Mouse (Mus musculus) midbrain, embryonic 14.5 days (tissue): ENCODE data around the gene Ppp1r13l. TPM values are rescaled to one million over a fixed set of nuclear protein-coding genes. Genes with fewer than 3 reads are reported as not detected.

Source experiments
- ATAC-seq: fragments of 200-750 bp; cut with Nextera tagmentation; 2 replicates; pipeline ENCODE4 v1.8.0; 2017; ENCODE audit warnings: moderate number of reproducible peaks, moderate library complexity; ENCODE audit not compliant: low FRiP score, low TSS enrichment
- DNase-seq: peaks from one replicate; pipeline ENCODE4 v3.0.0-alpha.2; 2015
- H3K27ac ChIP-seq: fragments of 300-500 bp; sonication (generic); replicated peaks from 2 replicates; pipeline ENCODE4 v1.5.1; 2014; ENCODE audit warnings: mild to moderate bottlenecking, low read depth, low read length, moderate library complexity
- H3K27me3 ChIP-seq: fragments of 300-500 bp; sonication (generic); 2 replicates; pipeline ENCODE4 v1.6.1; 2014; ENCODE audit warnings: low read length, control low read depth, mixed read lengths; ENCODE audit not compliant: control insufficient read depth, insufficient read depth
- H3K36me3 ChIP-seq: fragments of 300-500 bp; sonication (generic); 2 replicates; pipeline ENCODE4 v1.6.1; 2014; ENCODE audit warnings: low read length, control low read depth; ENCODE audit not compliant: control insufficient read depth, insufficient read depth
- H3K4me1 ChIP-seq: fragments of 300-500 bp; sonication (generic); 2 replicates; pipeline ENCODE4 v1.6.1; 2014; ENCODE audit warnings: mild to moderate bottlenecking, antibody characterized with exemption, low read length, control low read depth; ENCODE audit not compliant: control insufficient read depth, insufficient read depth
- H3K4me2 ChIP-seq: fragments of 300-500 bp; sonication (generic); 2 replicates; pipeline ENCODE4 v1.6.1; 2014; ENCODE audit warnings: mild to moderate bottlenecking, low read length, moderate library complexity
- H3K4me3 ChIP-seq: fragments of 300-500 bp; sonication (generic); replicated peaks from 2 replicates; pipeline ENCODE4 v1.5.1; 2014; ENCODE audit warnings: low read depth, low read length
- H3K9ac ChIP-seq: fragments of 300-500 bp; sonication (generic); replicated peaks from 2 replicates; pipeline ENCODE4 v1.6.1; 2014; ENCODE audit warnings: mild to moderate bottlenecking, low read length, moderate library complexity
- H3K9me3 ChIP-seq: fragments of 300-500 bp; sonication (generic); 2 replicates; pipeline ENCODE4 v1.6.1; 2016; ENCODE audit warnings: low read length, control low read depth, mixed read lengths; ENCODE audit not compliant: control insufficient read depth
- WGBS: fragments of 180-500 bp; shearing (Covaris S2); extraction: QIAGEN DNeasy Blood & Tissue Kit; methylation state at CpG from one replicate; pipeline ENCODE4 v1.1.7; 2014; 5-methylcytosine and 5-hydroxymethylcytosine counted together
- polyA plus RNA-seq: library from polyadenylated mRNA; unstranded; fragments of >200 nt; fragmentation: Nextera tagmentation; extraction: Ambion mirVana; gene quantifications from 2 replicates; pipeline ENCODE4 v1.2.1, GENCODE M21; 2014

The Ppp1r13l gene
- polyA plus RNA-seq, 1 experiment from 2014 or later: 1.9 TPM

- Histone ChIP-seq H3K27ac (no peak overlapping the region), H3K9me3 (no peaks in the 10 kb centered on the region), H3K27me3 (no peaks in the 10 kb centered on the region), H3K9ac (no peak overlapping the region), H3K4me3 (no peak overlapping the region), H3K4me2 (peak overlapping the region; percentile 67; the same call in 1 of the 2 replicates), H3K4me1 (peaks cover 9% of the 10 kb centered on the region; the same call in 1 of the 2 replicates), H3K36me3 (no peaks in the 10 kb centered on the region)
- no peak for DNase-seq
- ATAC-seq: no peak
- WGBS: 86% methylated on average over 5 of the region's 5 CpGs
Observed at GRCm38 (mm10) chr7:19327782-19328181, 31.8 kb upstream of the Ppp1r13l start.

GRCm38 (mm10) chr7:19328425-19328824 is 31.1 kb upstream of the Ppp1r13l start:
- no peaks in the 10 kb centered on the region for H3K9me3 ChIP-seq
- ATAC-seq: no peak
- H3K9ac ChIP-seq: no peak overlapping the region
- H3K4me2 ChIP-seq: no peak overlapping the region
- peaks cover 9% of the 10 kb centered on the region; the same call in 1 of the 2 replicates for H3K4me1 ChIP-seq
- no peak for DNase-seq
- no peak overlapping the region for H3K4me3 ChIP-seq
- H3K27ac ChIP-seq: no peak overlapping the region
- no peaks in the 10 kb centered on the region for H3K27me3 ChIP-seq
- no peaks in the 10 kb centered on the region for H3K36me3 ChIP-seq

- DNase-seq: no peak
- Histone ChIP-seq H3K9ac (no peak overlapping the region), H3K36me3 (no peaks in the 10 kb centered on the region), H3K4me3 (no peak overlapping the region), H3K27me3 (no peaks in the 10 kb centered on the region), H3K4me1 (0 out of 2 replicates have a peak, but pooled peaks cover 4% of the 10 kb centered on the region), H3K9me3 (no peaks in the 10 kb centered on the region), H3K27ac (no peak overlapping the region), H3K4me2 (no peak overlapping the region)
- WGBS: 62% methylated on average over 2 of the region's 2 CpGs
- ATAC-seq: no peak
Observed at GRCm38 (mm10) chr7:19331910-19332309, 27.6 kb upstream of the Ppp1r13l start.

GRCm38 (mm10) chr7:19332709-19333352 is 26.7 kb upstream of the Ppp1r13l start:
- H3K9me3 ChIP-seq: no peaks in the 10 kb centered on the region
- H3K4me3 ChIP-seq: peak overlapping the region; percentile 60
- WGBS: under 1% methylated on average over 52 of the region's 52 CpGs
- DNase-seq: peak; percentile 88
- H3K27me3 ChIP-seq: no peaks in the 10 kb centered on the region
- peak overlapping the region; percentile 86 for H3K4me2 ChIP-seq
- H3K9ac ChIP-seq: peak overlapping the region; percentile 86
- H3K27ac ChIP-seq: peak overlapping the region; percentile 85
- peak; percentile 58 for ATAC-seq
- H3K4me1 ChIP-seq: no peaks in the 10 kb centered on the region
- no peaks in the 10 kb centered on the region for H3K36me3 ChIP-seq

GRCm38 (mm10) chr7:19335583-19335982 is 24.0 kb upstream of the Ppp1r13l start:
- WGBS: 42% methylated on average over 3 of the region's 3 CpGs
- no peak for ATAC-seq

GRCm38 (mm10) chr7:19337122-19337521 is 22.4 kb upstream of the Ppp1r13l start:
- Histone ChIP-seq H3K4me2 (no peak overlapping the region), H3K9me3 (no peaks in the 10 kb centered on the region), H3K36me3 (no peaks in the 10 kb centered on the region), H3K4me3 (no peak overlapping the region), H3K4me1 (peaks cover 9% of the 10 kb centered on the region), H3K9ac (no peak overlapping the region), H3K27ac (no peak overlapping the region), H3K27me3 (peaks cover 8% of the 10 kb centered on the region; the same call in 1 of the 2 replicates)
- DNase-seq: no peak
- WGBS: 79% methylated on average over 10 of the region's 10 CpGs
- no peak for ATAC-seq

More at GRCm38 (mm10) chr7:19335583-19335982, 24.0 kb upstream of the Ppp1r13l start:
- Histone ChIP-seq H3K4me2 (no peak overlapping the region), H3K27ac (no peak overlapping the region), H3K9ac (no peak overlapping the region), H3K9me3 (no peaks in the 10 kb centered on the region), H3K4me3 (no peak overlapping the region), H3K36me3 (no peaks in the 10 kb centered on the region), H3K4me1 (no peaks in the 10 kb centered on the region), H3K27me3 (no peaks in the 10 kb centered on the region)
- DNase-seq: no peak

GRCm38 (mm10) chr7:19338060-19338459 is 21.5 kb upstream of the Ppp1r13l start:
- DNase-seq: no peak
- Histone ChIP-seq H3K27ac (no peak overlapping the region), H3K4me2 (no peak overlapping the region), H3K9me3 (no peaks in the 10 kb centered on the region), H3K36me3 (no peaks in the 10 kb centered on the region), H3K4me1 (peaks cover 16% of the 10 kb centered on the region), H3K9ac (no peak overlapping the region), H3K4me3 (no peak overlapping the region), H3K27me3 (peaks cover 8% of the 10 kb centered on the region; the same call in 1 of the 2 replicates)
- WGBS: 67% methylated on average over 2 of the region's 2 CpGs
- ATAC-seq: no peak

- Histone ChIP-seq H3K27ac (no peak overlapping the region), H3K36me3 (no peaks in the 10 kb centered on the region), H3K9ac (no peak overlapping the region), H3K4me3 (no peak overlapping the region), H3K9me3 (no peaks in the 10 kb centered on the region), H3K4me2 (no peak overlapping the region), H3K27me3 (peaks cover 8% of the 10 kb centered on the region; the same call in 1 of the 2 replicates), H3K4me1 (peaks cover 16% of the 10 kb centered on the region)
- no peak for DNase-seq
- 82% methylated on average over 7 of the region's 7 CpGs for WGBS
- no peak for ATAC-seq
Observed at GRCm38 (mm10) chr7:19338596-19338995, 21.0 kb upstream of the Ppp1r13l start.

- peaks cover 8% of the 10 kb centered on the region; the same call in 1 of the 2 replicates for H3K27me3 ChIP-seq
- DNase-seq (no peak), ATAC-seq (no peak)
- peaks cover 28% of the 10 kb centered on the region for H3K4me1 ChIP-seq
- H3K4me3 ChIP-seq: no peak overlapping the region; the same call in 1 of the 2 replicates
- H3K36me3 ChIP-seq: no peaks in the 10 kb centered on the region
- WGBS: 27% methylated on average over 10 of the region's 10 CpGs
- peak overlapping the region; percentile 86 for H3K4me2 ChIP-seq
- H3K9ac ChIP-seq: no peak overlapping the region
- no peak overlapping the region for H3K27ac ChIP-seq
- H3K9me3 ChIP-seq: no peaks in the 10 kb centered on the region
Observed at GRCm38 (mm10) chr7:19341250-19341649, 18.3 kb upstream of the Ppp1r13l start.
